Mouse (Mus musculus) intestine, embryonic 16.5 days (tissue): ENCODE data around the gene N4bp1. TPM values are rescaled to one million over a fixed set of nuclear protein-coding genes. Genes with fewer than 3 reads are reported as not detected.

Experiments used
- ATAC-seq: fragments of 200-750 bp; cut with Nextera tagmentation; 2 replicates; pipeline ENCODE4 v1.8.0; 2017; ENCODE audit warnings: moderate TSS enrichment, moderate library complexity
- H3K27ac ChIP-seq: fragments of 300-500 bp; sonication (generic); 2 replicates; pipeline ENCODE4 v1.5.1; 2014; ENCODE audit warnings: mild to moderate bottlenecking, low read length
- H3K27me3 ChIP-seq: fragments of 300-500 bp; sonication (generic); replicated peaks from 2 replicates; pipeline ENCODE4 v1.6.1; 2014; ENCODE audit warnings: low read length, control low read depth, mixed read lengths; ENCODE audit not compliant: control insufficient read depth, insufficient read depth
- H3K36me3 ChIP-seq: fragments of 300-500 bp; sonication (generic); 2 replicates; pipeline ENCODE4 v1.6.1; 2014; ENCODE audit warnings: low read length, control low read depth; ENCODE audit not compliant: control insufficient read depth, insufficient read depth
- H3K4me1 ChIP-seq: fragments of 300-500 bp; sonication (generic); 2 replicates; pipeline ENCODE4 v1.6.1; 2014; ENCODE audit warnings: low read length, control low read depth, mixed read lengths; ENCODE audit not compliant: control insufficient read depth, insufficient read depth
- H3K4me2 ChIP-seq: fragments of 300-500 bp; sonication (generic); 2 replicates; pipeline ENCODE4 v1.6.1; 2014; ENCODE audit warnings: low read depth, low read length, control low read depth
- H3K4me3 ChIP-seq: fragments of 300-500 bp; sonication (generic); 2 replicates; pipeline ENCODE4 v1.5.1; 2014; ENCODE audit warnings: mild to moderate bottlenecking, low read length
- H3K9ac ChIP-seq: fragments of 300-500 bp; sonication (generic); 2 replicates; pipeline ENCODE4 v1.6.1; 2014; ENCODE audit warnings: low read depth, low read length
- H3K9me3 ChIP-seq: fragments of 300-500 bp; sonication (generic); 2 replicates; pipeline ENCODE4 v1.6.1; 2016; ENCODE audit warnings: low read length, control low read depth; ENCODE audit not compliant: control insufficient read depth
- WGBS: fragments of 180-500 bp; shearing (Covaris S2); extraction: QIAGEN DNeasy Blood & Tissue Kit; methylation state at CpG from one replicate; pipeline ENCODE4 v1.1.7; 2014; 5-methylcytosine and 5-hydroxymethylcytosine counted together
- polyA plus RNA-seq: library from polyadenylated mRNA; unstranded; fragments of >200 nt; fragmentation: Nextera tagmentation; extraction: Ambion mirVana; gene quantifications from 2 replicates; pipeline ENCODE4 v1.2.1, GENCODE M21; 2015

N4bp1 gene
- polyA plus RNA-seq, 1 experiment from 2014 or later, result 4.9 TPM

DNA sequence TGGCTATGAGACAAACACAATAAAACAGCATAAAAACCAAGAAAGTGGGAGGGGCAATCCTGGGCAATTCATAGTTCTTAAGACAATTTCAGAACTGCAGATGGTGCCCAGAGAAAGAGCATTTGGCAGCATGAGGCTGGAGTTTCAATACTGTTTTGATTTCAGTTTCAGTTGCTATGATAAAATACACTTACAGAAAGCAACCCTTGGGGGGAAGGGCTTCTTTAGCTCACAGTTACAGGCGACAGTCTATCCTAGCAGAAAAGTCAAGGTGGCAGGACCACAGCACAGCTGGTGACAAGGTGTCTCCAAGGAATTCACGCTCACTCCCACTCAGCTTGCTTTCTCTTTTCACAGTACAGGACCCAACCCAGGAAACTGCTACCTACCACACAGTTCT, 14.3 kb downstream of the N4bp1 start:
- no peaks in the 10 kb centered on the region for H3K36me3 ChIP-seq
- H3K4me3 ChIP-seq, result no peak overlapping the region
- no peak overlapping the region for H3K27ac ChIP-seq
- peaks cover 17% of the 10 kb centered on the region for H3K4me1 ChIP-seq
- 78% methylated on average over 2 of the region's 2 CpGs for WGBS
- no peaks in the 10 kb centered on the region for H3K27me3 ChIP-seq
- H3K9me3 ChIP-seq, result no peaks in the 10 kb centered on the region
- no peak for ATAC-seq
- no peak overlapping the region for H3K4me2 ChIP-seq
- no peak overlapping the region for H3K9ac ChIP-seq

DNA sequence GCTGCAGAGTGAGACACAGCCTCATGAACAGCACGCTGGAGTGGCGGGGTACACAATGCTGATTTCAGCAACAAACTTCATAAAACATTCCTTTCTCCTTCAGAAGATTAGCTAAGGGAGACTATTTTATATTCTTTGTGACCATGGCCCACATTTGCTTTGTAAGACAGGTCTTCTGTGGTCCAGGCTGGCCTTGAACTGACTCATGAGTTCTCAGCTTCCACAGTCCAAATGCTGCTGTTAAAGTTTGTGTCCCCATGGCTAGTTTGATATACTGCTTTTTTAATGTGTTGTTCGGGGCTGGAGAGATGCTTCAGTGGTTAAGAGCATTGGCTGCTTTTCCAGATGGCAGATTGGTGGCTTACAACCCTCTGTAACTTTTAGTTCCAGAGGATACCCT, 17.0 kb downstream of the N4bp1 start:
- no peak for ATAC-seq
- Histone ChIP-seq H3K9me3 (no peaks in the 10 kb centered on the region), H3K4me1 (peaks cover 8% of the 10 kb centered on the region), H3K4me3 (no peak overlapping the region), H3K9ac (no peak overlapping the region), H3K27ac (no peak overlapping the region), H3K4me2 (no peak overlapping the region), H3K27me3 (no peaks in the 10 kb centered on the region), H3K36me3 (no peaks in the 10 kb centered on the region)
- 90% methylated on average over 3 of the region's 3 CpGs for WGBS

DNA sequence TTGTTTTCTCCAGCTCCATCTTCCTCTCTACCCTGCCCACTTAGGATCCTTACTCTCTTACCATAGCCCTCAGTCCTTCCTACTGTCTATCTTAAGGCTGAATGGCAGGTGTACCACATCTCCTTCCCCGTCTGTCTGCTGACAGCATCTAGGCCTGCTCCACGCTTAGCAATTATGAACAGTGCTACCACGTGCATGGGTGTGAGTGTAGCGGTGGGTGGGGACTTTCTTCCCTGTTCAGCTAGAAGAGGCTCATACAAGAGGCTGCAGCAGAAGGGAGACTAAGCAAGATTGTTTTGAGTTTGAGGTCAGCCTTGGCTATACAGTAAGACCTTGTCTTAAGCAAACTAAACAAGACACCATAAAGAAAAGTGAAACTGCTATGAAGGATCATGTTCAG, 20.3 kb downstream of the N4bp1 start:
- H3K9me3 ChIP-seq, result no peaks in the 10 kb centered on the region
- H3K9ac ChIP-seq, result no peak overlapping the region
- H3K4me3 ChIP-seq, result no peak overlapping the region
- ATAC-seq, result no peak
- 0 out of 2 replicates have a peak, but pooled peaks cover 3% of the 10 kb centered on the region for H3K4me1 ChIP-seq
- no peaks in the 10 kb centered on the region for H3K27me3 ChIP-seq
- 66% methylated on average over 4 of the region's 4 CpGs for WGBS
- H3K27ac ChIP-seq, result no peak overlapping the region
- peaks cover 2% of the 10 kb centered on the region; the same call in 1 of the 2 replicates for H3K36me3 ChIP-seq
- no peak overlapping the region for H3K4me2 ChIP-seq

DNA sequence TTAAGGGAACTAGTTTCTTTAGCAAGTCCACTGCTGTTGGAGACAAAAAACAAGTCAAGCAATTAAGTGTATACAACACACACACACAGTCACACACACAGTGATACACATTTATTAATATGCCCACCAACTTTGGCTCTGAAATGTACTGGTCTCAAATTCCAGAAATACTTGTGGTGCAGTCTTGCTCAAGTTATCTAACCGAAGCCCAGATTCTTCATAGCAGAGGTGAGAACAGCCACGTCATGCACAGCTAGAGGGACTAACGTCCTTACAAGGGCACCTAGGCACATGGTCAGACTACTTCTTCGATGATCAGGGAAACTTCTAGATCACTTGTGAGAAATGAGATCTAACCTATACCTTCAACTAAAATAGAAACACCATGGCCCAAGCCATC, 22.2 kb downstream of the N4bp1 start:
- no peak overlapping the region for H3K27ac ChIP-seq
- H3K36me3 ChIP-seq, result peaks cover 2% of the 10 kb centered on the region; the same call in 1 of the 2 replicates
- no peak overlapping the region for H3K4me2 ChIP-seq
- WGBS, result 80% methylated on average over 4 of the region's 4 CpGs
- no peak overlapping the region for H3K4me3 ChIP-seq
- no peaks in the 10 kb centered on the region for H3K9me3 ChIP-seq
- 0 out of 2 replicates have a peak, but pooled peaks cover 3% of the 10 kb centered on the region for H3K4me1 ChIP-seq
- no peak for ATAC-seq
- H3K27me3 ChIP-seq, result no peaks in the 10 kb centered on the region
- no peak overlapping the region for H3K9ac ChIP-seq

DNA sequence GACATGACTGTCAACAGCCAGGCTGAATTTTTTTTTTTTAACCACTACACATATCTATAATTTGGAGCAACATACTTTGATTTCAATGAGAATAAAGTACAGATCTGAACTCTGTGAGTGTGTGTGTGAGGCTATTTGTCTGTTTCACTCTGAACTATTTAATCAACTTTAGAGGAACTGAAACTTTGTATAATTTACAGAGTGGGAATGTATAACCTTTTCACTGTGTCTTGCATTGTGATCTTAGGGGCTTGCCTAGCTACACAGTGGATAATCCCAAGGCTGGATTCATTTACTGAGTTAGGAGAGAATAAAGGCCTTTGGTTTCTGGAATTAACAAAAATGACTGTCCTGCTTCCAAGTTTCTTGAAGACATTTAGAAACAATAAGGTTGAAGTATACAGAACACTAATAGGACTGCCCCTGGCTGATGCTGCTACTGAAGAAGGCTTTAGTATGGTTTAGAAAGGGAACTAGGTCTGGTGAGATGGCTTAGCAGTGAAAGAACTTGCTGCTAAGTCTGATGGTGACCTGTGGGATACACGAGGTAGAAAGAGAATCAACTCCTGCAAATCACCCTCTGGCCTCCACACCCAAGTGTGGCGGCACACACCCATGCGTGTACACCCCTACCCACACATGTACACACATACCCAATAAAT, 22.8 kb downstream of the N4bp1 start:
- ATAC-seq, result no peak
- H3K27ac ChIP-seq, result no peak overlapping the region
- peaks cover 2% of the 10 kb centered on the region; the same call in 1 of the 2 replicates for H3K36me3 ChIP-seq
- 82% methylated on average over 3 of the region's 3 CpGs for WGBS
- H3K9me3 ChIP-seq, result no peaks in the 10 kb centered on the region
- H3K9ac ChIP-seq, result no peak overlapping the region
- H3K4me2 ChIP-seq, result no peak overlapping the region
- no peak overlapping the region for H3K4me3 ChIP-seq
- H3K27me3 ChIP-seq, result no peaks in the 10 kb centered on the region
- 0 out of 2 replicates have a peak, but pooled peaks cover 3% of the 10 kb centered on the region for H3K4me1 ChIP-seq

DNA sequence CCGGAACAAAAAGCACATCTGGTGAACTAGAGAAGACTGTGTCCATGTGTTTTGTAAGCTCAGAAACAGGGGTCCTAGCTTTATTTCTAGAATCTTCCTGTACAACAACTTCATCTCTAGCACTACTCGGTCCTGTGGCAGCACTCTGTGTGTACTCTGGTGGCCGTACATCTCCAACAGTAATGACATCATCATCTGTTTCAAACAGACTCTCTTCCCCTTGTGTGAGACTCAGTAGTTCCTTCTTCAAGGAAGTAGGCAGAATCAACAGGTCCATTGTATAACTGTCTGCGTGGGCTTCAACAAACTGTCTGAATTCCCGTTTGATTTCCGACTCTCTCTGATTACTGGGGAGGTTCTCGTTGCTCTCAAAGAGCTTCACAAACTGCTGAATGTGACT, 23.5 kb downstream of the N4bp1 start:
- H3K4me3 ChIP-seq, result no peak overlapping the region
- no peak for ATAC-seq
- no peak overlapping the region for H3K9ac ChIP-seq
- 75% methylated on average over 7 of the region's 7 CpGs for WGBS
- H3K4me1 ChIP-seq, result 0 out of 2 replicates have a peak, but pooled peaks cover 1% of the 10 kb centered on the region
- peaks cover 2% of the 10 kb centered on the region; the same call in 1 of the 2 replicates for H3K36me3 ChIP-seq
- no peak overlapping the region for H3K4me2 ChIP-seq
- H3K27ac ChIP-seq, result no peak overlapping the region
- no peaks in the 10 kb centered on the region for H3K9me3 ChIP-seq
- H3K27me3 ChIP-seq, result no peaks in the 10 kb centered on the region

DNA sequence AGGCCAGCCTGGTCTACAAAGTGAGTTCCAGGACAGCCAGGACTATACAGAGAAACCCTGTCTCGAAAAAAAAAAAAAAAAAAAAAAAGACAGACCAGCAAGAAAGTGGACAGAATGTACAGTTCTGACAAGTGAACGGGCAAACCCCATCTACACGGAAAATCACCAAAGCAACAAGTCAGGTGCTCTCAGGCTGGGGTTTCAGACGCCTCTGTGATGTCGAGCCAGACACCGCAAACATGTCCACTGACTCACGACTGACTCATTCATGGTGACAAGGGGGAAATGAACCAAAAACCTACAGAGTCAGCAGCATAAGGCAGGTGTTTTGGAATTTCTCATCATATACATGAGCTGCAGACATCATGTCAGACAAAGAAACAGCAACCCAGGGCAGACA, 28.8 kb downstream of the N4bp1 start:
- Histone ChIP-seq H3K4me3 (no peak overlapping the region), H3K4me1 (peaks cover 5% of the 10 kb centered on the region; the same call in 1 of the 2 replicates), H3K9ac (no peak overlapping the region), H3K27ac (no peak overlapping the region), H3K36me3 (peaks cover under 1% of the 10 kb centered on the region; the same call in 1 of the 2 replicates), H3K4me2 (no peak overlapping the region), H3K27me3 (no peaks in the 10 kb centered on the region), H3K9me3 (no peaks in the 10 kb centered on the region)
- WGBS, result 85% methylated on average over 7 of the region's 7 CpGs
- no peak for ATAC-seq

DNA sequence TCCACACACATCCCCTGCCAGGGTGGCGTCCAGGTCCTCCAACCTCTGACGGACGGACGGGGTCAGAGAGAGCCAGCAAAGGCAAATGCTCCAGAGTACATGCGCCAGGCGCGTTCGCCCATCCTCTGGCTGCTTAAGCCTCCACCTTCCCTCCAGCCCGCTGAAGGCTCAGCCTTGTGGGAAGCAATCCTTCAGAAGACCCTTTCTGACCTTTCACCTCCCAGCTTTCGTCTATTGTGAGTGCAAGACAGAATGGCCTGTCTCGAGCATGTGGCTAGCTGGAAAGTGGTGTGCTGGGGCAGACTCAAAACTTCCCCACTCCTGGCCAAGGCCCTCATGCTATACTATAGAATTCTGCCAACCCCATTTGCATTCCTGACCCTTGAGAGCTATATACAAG, 30.4 kb downstream of the N4bp1 start:
- Histone ChIP-seq H3K36me3 (no peaks in the 10 kb centered on the region), H3K27me3 (no peaks in the 10 kb centered on the region), H3K4me2 (no peak overlapping the region), H3K4me3 (no peak overlapping the region), H3K9ac (no peak overlapping the region), H3K4me1 (peaks cover 5% of the 10 kb centered on the region; the same call in 1 of the 2 replicates), H3K9me3 (no peaks in the 10 kb centered on the region), H3K27ac (no peak overlapping the region)
- 68% methylated on average over 11 of the region's 11 CpGs for WGBS
- ATAC-seq, result no peak

DNA sequence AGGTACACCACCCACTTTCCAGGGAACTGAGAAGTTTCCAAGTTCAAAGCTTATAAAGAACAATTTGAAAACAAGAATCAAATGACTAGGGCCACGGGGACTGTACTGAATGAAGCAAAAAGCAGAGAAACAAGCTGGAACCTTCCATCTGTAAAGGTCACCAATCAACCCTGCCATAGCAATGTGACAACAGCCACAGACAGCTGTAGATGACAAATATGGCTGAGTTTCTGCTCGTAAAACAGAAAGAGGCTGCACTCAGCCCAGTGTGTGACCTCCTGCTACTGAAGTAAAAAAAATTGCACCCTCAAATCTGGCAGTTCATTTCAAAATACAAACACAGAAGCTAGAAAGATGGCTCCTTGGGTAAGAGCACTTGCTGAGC, 31.1 kb downstream of the N4bp1 start:
- no peak for ATAC-seq
- no peak overlapping the region for H3K4me2 ChIP-seq
- WGBS, result 59% methylated on average over 2 of the region's 2 CpGs
- no peaks in the 10 kb centered on the region for H3K9me3 ChIP-seq
- peaks cover 5% of the 10 kb centered on the region; the same call in 1 of the 2 replicates for H3K4me1 ChIP-seq
- no peaks in the 10 kb centered on the region for H3K27me3 ChIP-seq
- H3K4me3 ChIP-seq, result no peak overlapping the region
- H3K27ac ChIP-seq, result no peak overlapping the region
- no peaks in the 10 kb centered on the region for H3K36me3 ChIP-seq
- no peak overlapping the region for H3K9ac ChIP-seq
